Mouse (Mus musculus) neural tube, embryonic 15.5 days (tissue): ENCODE data around the gene Peg10. TPM values are rescaled to one million over a fixed set of nuclear protein-coding genes. Genes with fewer than 3 reads are reported as not detected.

Experiments used
- ATAC-seq: fragments of 200-750 bp; cut with Nextera tagmentation; 2 replicates; pipeline ENCODE4 v1.8.0; 2017; ENCODE audit warnings: mild to moderate bottlenecking, moderate TSS enrichment, moderate library complexity; ENCODE audit not compliant: low FRiP score
- H3K27ac ChIP-seq: fragments of 300-500 bp; sonication (generic); replicated peaks from 2 replicates; pipeline ENCODE4 v1.5.1; 2015; ENCODE audit warnings: mild to moderate bottlenecking, inconsistent platforms
- H3K27me3 ChIP-seq: fragments of 300-500 bp; sonication (generic); replicated peaks from 2 replicates; pipeline ENCODE4 v1.6.1; 2015; ENCODE audit warnings: inconsistent platforms
- H3K36me3 ChIP-seq: fragments of 300-500 bp; sonication (generic); 2 replicates; pipeline ENCODE4 v1.6.1; 2015; ENCODE audit warnings: inconsistent platforms
- H3K4me1 ChIP-seq: fragments of 300-500 bp; sonication (generic); 2 replicates; pipeline ENCODE4 v1.6.1; 2015; ENCODE audit warnings: inconsistent platforms
- H3K4me2 ChIP-seq: fragments of 300-500 bp; sonication (generic); 2 replicates; pipeline ENCODE4 v1.6.1; 2015; ENCODE audit warnings: inconsistent platforms, mild to moderate bottlenecking, moderate library complexity
- H3K4me3 ChIP-seq: fragments of 300-500 bp; sonication (generic); replicated peaks from 2 replicates; pipeline ENCODE4 v1.5.1; 2015; ENCODE audit warnings: mild to moderate bottlenecking, inconsistent platforms
- H3K9ac ChIP-seq: fragments of 300-500 bp; sonication (generic); replicated peaks from 2 replicates; pipeline ENCODE4 v1.6.1; 2015; ENCODE audit warnings: mild to moderate bottlenecking, inconsistent platforms
- H3K9me3 ChIP-seq: fragments of 300-500 bp; sonication (generic); replicated peaks from 2 replicates; pipeline ENCODE4 v1.6.1; 2016; ENCODE audit warnings: inconsistent platforms
- WGBS: fragments of 180-500 bp; shearing (Covaris S2); methylation state at CpG from one replicate; pipeline ENCODE4 v1.1.7; 2015; ENCODE audit warnings: mixed read lengths; 5-methylcytosine and 5-hydroxymethylcytosine counted together
- polyA plus RNA-seq: library from polyadenylated mRNA; unstranded; fragments of >200 nt; fragmentation: Nextera tagmentation; extraction: Ambion mirVana; gene quantifications from 2 replicates; pipeline ENCODE4 v1.2.1, GENCODE M21; 2015

The Peg10 gene
- polyA plus RNA-seq, 1 experiment from 2014 or later = 4.7 TPM

- Histone ChIP-seq H3K9me3 (no peaks in the 10 kb centered on the region), H3K27me3 (no peaks in the 10 kb centered on the region), H3K27ac (no peak overlapping the region), H3K4me1 (peaks cover 11% of the 10 kb centered on the region), H3K9ac (no peak overlapping the region), H3K36me3 (no peaks in the 10 kb centered on the region), H3K4me3 (no peak overlapping the region), H3K4me2 (no peak overlapping the region)
- peak; percentile 29; the same call in 1 of the 2 replicates for ATAC-seq
- WGBS = 79% methylated on average over 8 of the region's 8 CpGs
Observed at GRCm38 (mm10) chr6:4733208-4733607, 13.9 kb upstream of the Peg10 start.

DNA sequence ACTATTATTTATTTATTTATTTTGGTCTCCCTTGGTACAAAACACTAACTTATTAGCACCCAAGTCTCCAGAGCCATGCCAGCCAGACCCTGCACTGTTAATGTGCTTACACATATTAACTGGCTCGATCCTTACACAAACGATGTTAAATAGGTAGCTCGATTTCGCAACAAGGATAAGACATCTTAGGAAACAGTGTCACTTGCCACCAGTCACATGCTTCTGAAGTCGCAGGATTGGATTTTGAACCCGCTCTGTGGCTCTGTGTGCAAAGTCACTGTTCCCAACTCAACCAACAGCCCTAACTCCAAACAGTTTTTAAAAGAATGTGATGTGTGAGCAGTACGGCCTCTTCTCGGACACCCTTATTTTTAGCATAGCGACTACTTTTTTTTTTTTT, 10.7 kb upstream of the Peg10 start:
- Histone ChIP-seq H3K27me3 (no peaks in the 10 kb centered on the region), H3K27ac (no peak overlapping the region), H3K4me3 (no peak overlapping the region), H3K9ac (no peak overlapping the region), H3K36me3 (no peaks in the 10 kb centered on the region), H3K4me1 (peaks cover 36% of the 10 kb centered on the region), H3K9me3 (no peaks in the 10 kb centered on the region), H3K4me2 (no peak overlapping the region)
- whole genome bisulfite sequencing = 90% methylated on average over 9 of the region's 9 CpGs
- no peak for ATAC-seq

DNA sequence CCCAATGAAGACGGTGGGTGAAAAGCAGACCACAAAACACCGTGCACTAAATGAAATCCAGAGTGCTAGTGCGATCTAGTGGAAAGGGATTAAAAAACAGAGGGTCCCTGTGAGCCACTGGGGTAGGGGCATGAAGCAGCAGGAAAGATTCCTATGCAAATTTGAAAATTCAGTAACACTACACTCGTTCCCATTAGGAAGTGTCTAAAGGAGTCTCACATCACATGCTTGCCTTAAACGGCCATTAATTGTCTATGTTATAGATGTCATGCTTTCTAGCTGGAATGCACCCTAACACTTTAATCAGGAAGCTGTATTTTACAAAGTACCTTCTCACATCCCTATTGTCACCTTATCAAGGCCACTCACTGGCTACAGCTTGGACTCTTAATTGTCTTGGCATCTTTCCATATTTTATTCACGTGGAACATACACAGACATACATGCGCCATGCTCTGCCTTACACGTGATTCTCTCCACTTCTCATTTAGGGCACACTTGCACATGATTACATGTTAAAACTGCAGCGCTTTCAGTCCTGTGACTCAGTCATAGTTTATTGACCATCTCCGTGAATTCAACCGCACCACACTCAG, 9.0 kb upstream of the Peg10 start:
- WGBS = 24% methylated on average over 11 of the region's 11 CpGs

DNA sequence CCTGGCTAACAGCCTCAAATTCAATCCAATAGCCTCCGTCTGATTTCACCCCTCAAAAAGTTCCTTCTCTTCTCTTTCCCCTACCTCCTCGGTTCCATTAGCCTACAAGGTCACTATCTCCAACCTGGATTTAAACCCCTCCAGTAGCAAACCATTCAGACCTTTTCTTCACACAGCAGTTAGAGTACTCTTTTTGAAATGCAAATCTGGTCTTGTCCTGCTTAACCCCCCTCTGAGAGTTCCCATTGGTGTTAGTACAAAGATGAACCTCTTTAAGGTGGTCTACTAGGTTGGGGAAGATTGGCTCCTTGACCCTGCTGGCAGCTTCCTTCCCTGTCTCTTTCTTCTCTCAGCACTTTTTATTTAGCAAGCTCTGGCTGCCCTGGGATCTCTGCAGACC, 8.4 kb upstream of the Peg10 start:
- no peak overlapping the region for H3K27ac ChIP-seq
- H3K4me2 ChIP-seq = no peak overlapping the region
- H3K27me3 ChIP-seq = no peaks in the 10 kb centered on the region
- H3K4me3 ChIP-seq = no peak overlapping the region
- H3K36me3 ChIP-seq = no peaks in the 10 kb centered on the region
- H3K9me3 ChIP-seq = no peaks in the 10 kb centered on the region
- no peak overlapping the region for H3K9ac ChIP-seq
- 9% methylated on average over 2 of the region's 2 CpGs for WGBS
- H3K4me1 ChIP-seq = peaks cover 36% of the 10 kb centered on the region
- ATAC-seq = no peak

More for the DNA sequence above, 9.0 kb upstream of the Peg10 start:
- no peaks in the 10 kb centered on the region for H3K36me3 ChIP-seq
- no peak overlapping the region for H3K4me2 ChIP-seq
- no peaks in the 10 kb centered on the region for H3K9me3 ChIP-seq
- H3K4me3 ChIP-seq = no peak overlapping the region
- peaks cover 36% of the 10 kb centered on the region for H3K4me1 ChIP-seq
- no peak overlapping the region for H3K9ac ChIP-seq
- ATAC-seq = 0 out of 2 replicates have a peak, but pooled peaks have one; percentile 29
- H3K27ac ChIP-seq = no peak overlapping the region
- no peaks in the 10 kb centered on the region for H3K27me3 ChIP-seq

DNA sequence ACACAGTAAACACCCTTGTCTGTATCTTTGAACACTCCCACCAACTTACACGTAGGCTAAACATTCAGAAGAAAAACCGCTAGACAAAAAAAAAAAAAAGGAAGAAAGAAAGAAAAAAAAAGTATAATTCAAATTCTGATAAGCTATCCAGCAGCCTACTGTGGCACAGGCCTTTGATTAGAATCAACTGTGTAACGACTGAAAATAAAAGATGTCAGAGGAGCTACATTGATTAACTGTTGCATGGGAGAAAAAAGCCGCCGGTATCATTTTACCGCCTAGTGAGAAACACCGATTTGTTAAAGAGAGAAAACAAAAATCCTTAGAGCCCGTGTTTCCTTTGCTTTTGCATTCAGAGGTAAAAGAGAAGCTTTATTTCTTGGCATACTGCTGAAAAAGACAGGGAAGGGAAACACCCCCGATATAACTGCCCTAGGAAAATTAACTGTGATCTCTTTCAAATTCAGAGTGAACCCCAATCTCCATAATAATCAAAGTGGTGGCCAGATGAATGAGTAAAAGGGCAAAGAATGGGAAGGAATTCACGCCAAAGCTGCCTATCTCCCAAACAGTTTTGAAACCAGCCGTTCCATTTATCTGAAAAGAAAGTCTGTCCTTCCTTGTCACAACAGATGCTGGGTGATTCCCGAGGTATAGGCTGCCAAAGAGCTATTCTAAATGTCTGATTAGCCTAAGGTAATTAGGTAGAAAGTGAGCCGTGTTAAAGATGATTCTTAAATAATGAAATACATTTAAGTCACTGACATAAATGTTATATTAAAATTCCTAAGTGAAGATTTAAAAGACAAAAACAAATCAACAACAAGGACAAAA, 7.4 kb upstream of the Peg10 start:
- WGBS = 9% methylated on average over 13 of the region's 13 CpGs
- no peak overlapping the region for H3K27ac ChIP-seq

GRCm38 (mm10) chr6:4740511-4740910, 6.6 kb upstream of the Peg10 start:
- Histone ChIP-seq H3K9ac (no peak overlapping the region), H3K27me3 (no peaks in the 10 kb centered on the region), H3K4me2 (no peak overlapping the region), H3K36me3 (no peaks in the 10 kb centered on the region), H3K4me1 (peaks cover 36% of the 10 kb centered on the region), H3K9me3 (no peaks in the 10 kb centered on the region), H3K27ac (no peak overlapping the region), H3K4me3 (no peak overlapping the region)
- 20% methylated on average over 6 of the region's 6 CpGs for WGBS
- ATAC-seq = no peak

More for the DNA sequence above, 7.4 kb upstream of the Peg10 start:
- H3K4me1 ChIP-seq = peaks cover 36% of the 10 kb centered on the region
- peak overlapping the region; percentile 28 for H3K4me2 ChIP-seq
- ATAC-seq = no peak
- H3K36me3 ChIP-seq = no peaks in the 10 kb centered on the region
- no peak overlapping the region for H3K9ac ChIP-seq
- H3K27me3 ChIP-seq = no peaks in the 10 kb centered on the region
- no peaks in the 10 kb centered on the region for H3K9me3 ChIP-seq
- no peak overlapping the region for H3K4me3 ChIP-seq

- peak overlapping the region; percentile 51 for H3K4me3 ChIP-seq
- no peak for ATAC-seq
- H3K27ac ChIP-seq = peak overlapping the region; percentile 86
- H3K9me3 ChIP-seq = peaks cover 3% of the 10 kb centered on the region; the same call in 1 of the 2 replicates
- peak overlapping the region; percentile 69 for H3K4me2 ChIP-seq
- H3K36me3 ChIP-seq = no peaks in the 10 kb centered on the region
- peak overlapping the region; percentile 61 for H3K9ac ChIP-seq
- WGBS = 45% methylated on average over 21 of the region's 22 CpGs
- no peaks in the 10 kb centered on the region for H3K27me3 ChIP-seq
- H3K4me1 ChIP-seq = 0 out of 2 replicates have a peak, but pooled peaks cover 2% of the 10 kb centered on the region
Observed at GRCm38 (mm10) chr6:4746036-4746695, 940 bp upstream of the Peg10 start.

DNA sequence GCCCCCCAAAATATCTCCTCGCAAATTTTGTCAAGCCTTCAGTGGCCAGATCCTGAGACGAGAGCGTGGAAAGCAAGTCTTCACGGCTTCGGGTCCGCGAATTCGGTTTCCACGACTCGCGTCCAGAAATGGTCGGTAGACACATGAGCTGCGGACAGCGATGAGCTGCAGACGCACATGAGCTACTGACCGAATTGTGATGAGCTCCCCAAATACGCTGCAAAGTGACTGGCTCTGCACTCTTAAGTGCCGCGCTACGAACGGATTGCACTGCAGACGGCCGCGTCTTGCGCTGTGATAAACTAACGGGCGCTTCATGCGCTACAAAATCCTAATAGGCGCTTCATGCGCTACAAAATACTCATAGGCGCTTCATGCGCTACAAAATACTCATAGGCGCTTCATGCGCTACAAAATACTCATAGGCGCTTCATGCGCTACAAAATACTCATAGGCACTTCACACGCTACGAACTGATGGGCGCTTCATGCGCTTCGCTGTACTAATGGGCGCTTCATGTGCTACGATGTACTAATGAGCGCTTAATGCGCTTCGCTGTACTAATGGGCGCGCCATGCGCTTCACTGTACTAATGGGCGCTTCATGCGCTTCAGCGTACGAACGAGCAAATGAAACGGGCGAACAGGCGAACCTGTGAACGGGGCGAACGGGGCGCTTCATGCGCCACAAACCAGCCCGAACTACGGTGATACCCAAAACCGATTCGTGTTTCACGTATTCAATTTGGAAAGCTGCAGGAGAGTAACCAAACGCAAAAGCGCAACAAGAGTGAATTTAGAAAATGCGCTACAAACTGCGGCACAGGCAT, 785 bp downstream of the Peg10 start:
- peak overlapping the region; percentile 47; the same call in 1 of the 2 replicates for H3K9ac ChIP-seq
- peak; percentile 39 for ATAC-seq
- H3K36me3 ChIP-seq = no peaks in the 10 kb centered on the region
- H3K9me3 ChIP-seq = peaks cover 3% of the 10 kb centered on the region; the same call in 1 of the 2 replicates
- WGBS = 53% methylated on average over 71 of the region's 71 CpGs
- H3K27ac ChIP-seq = peak overlapping the region; percentile 75
- H3K4me2 ChIP-seq = peak overlapping the region; percentile 69
- peak overlapping the region; percentile 51 for H3K4me3 ChIP-seq
- no peaks in the 10 kb centered on the region for H3K27me3 ChIP-seq
- H3K4me1 ChIP-seq = no peaks in the 10 kb centered on the region

DNA sequence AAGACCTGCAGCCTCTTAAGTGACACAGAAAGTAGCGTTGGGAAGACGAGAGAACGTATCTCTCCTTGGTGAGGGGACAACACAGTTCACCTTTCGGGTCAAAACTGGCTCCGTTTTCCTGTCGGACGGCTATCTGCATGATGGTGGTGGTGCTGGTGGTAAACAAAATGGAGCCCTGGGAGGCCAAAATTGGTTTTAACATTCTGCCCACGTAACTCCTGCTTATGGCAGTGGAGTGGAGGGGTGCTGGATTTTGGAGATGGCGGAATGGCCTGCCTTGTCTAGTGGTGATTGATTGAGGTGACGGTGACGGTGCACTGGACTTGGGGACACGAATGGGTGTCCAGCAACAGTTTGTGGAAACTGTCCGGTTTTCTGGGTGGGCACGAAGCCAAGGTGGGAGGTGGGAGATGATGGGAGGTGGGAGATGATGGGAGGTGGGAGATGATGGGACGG, 1.4 kb downstream of the Peg10 start:
- WGBS = 41% methylated on average over 15 of the region's 15 CpGs
- Histone ChIP-seq H3K27ac (peak overlapping the region; percentile 75), H3K9me3 (peaks cover 3% of the 10 kb centered on the region; the same call in 1 of the 2 replicates), H3K9ac (peak overlapping the region; percentile 23; the same call in 1 of the 2 replicates), H3K4me1 (no peaks in the 10 kb centered on the region), H3K4me3 (peak overlapping the region; percentile 51), H3K4me2 (peak overlapping the region; percentile 69), H3K27me3 (no peaks in the 10 kb centered on the region), H3K36me3 (no peaks in the 10 kb centered on the region)
- ATAC-seq = peak; percentile 22

GRCm38 (mm10) chr6:4749091-4749490, 2.0 kb downstream of the Peg10 start:
- Histone ChIP-seq H3K36me3 (no peaks in the 10 kb centered on the region), H3K4me2 (peak overlapping the region; percentile 69), H3K9ac (no peak overlapping the region), H3K9me3 (peaks cover 3% of the 10 kb centered on the region; the same call in 1 of the 2 replicates), H3K4me3 (peak overlapping the region; percentile 51), H3K27ac (peak overlapping the region; percentile 75; the same call in 1 of the 2 replicates), H3K4me1 (no peaks in the 10 kb centered on the region), H3K27me3 (no peaks in the 10 kb centered on the region)
- peak; percentile 94 for ATAC-seq
- WGBS = 61% methylated on average over 22 of the region's 22 CpGs

- 79% methylated on average over 4 of the region's 4 CpGs for WGBS
- peaks cover 18% of the 10 kb centered on the region for H3K9me3 ChIP-seq
- no peak overlapping the region for H3K4me2 ChIP-seq
- no peak overlapping the region for H3K27ac ChIP-seq
- no peak overlapping the region for H3K9ac ChIP-seq
- H3K4me1 ChIP-seq = no peaks in the 10 kb centered on the region
- peaks cover 14% of the 10 kb centered on the region for H3K36me3 ChIP-seq
- no peak overlapping the region for H3K4me3 ChIP-seq
- ATAC-seq = no peak
- H3K27me3 ChIP-seq = no peaks in the 10 kb centered on the region
Observed at GRCm38 (mm10) chr6:4751355-4751754, 4.2 kb downstream of the Peg10 start.
